Mouse (Mus musculus) hindbrain, postnatal 0 days (tissue): ENCODE results near the gene Tbc1d16. TPM values are rescaled to one million over a fixed set of nuclear protein-coding genes. Genes with fewer than 3 reads are reported as not detected.

Experiments
- ATAC-seq: fragments of 200-750 bp; cut with Nextera tagmentation; 2 replicates; pipeline ENCODE4 v1.8.0; 2017; ENCODE audit warnings: mild to moderate bottlenecking, moderate TSS enrichment, moderate library complexity
- DNase-seq: peaks from one replicate; pipeline ENCODE4 v3.0.0-alpha.2; 2015; ENCODE audit warnings: low spot score
- H3K27ac ChIP-seq: fragments of 300-500 bp; sonication (generic); 2 replicates; pipeline ENCODE4 v1.5.1; 2014; ENCODE audit warnings: mild to moderate bottlenecking
- H3K27me3 ChIP-seq: fragments of 300-500 bp; sonication (generic); 2 replicates; pipeline ENCODE4 v1.6.1; 2014; ENCODE audit warnings: low read length, mixed read lengths; ENCODE audit not compliant: insufficient read depth
- H3K36me3 ChIP-seq: fragments of 300-500 bp; sonication (generic); 2 replicates; pipeline ENCODE4 v1.6.1; 2014; ENCODE audit warnings: low read length, mixed read lengths; ENCODE audit not compliant: insufficient read depth
- H3K4me1 ChIP-seq: fragments of 300-500 bp; sonication (generic); 2 replicates; pipeline ENCODE4 v1.6.1; 2014; ENCODE audit warnings: antibody characterized with exemption, low read length, mixed read lengths; ENCODE audit not compliant: insufficient read depth
- H3K4me2 ChIP-seq: fragments of 300-500 bp; sonication (generic); 2 replicates; pipeline ENCODE4 v1.6.1; 2014; ENCODE audit warnings: low read depth, mild to moderate bottlenecking, low read length, moderate library complexity, mixed read lengths
- H3K4me3 ChIP-seq: fragments of 300-500 bp; sonication (generic); 2 replicates; pipeline ENCODE4 v1.5.1; 2014; ENCODE audit warnings: low read length
- H3K9ac ChIP-seq: fragments of 300-500 bp; sonication (generic); replicated peaks from 2 replicates; pipeline ENCODE4 v1.6.1; 2014; ENCODE audit warnings: mild to moderate bottlenecking, low read length, moderate library complexity, mixed read lengths
- H3K9me3 ChIP-seq: fragments of 300-500 bp; sonication (generic); 2 replicates; pipeline ENCODE4 v1.6.1; 2016; ENCODE audit warnings: low read length, mixed read lengths
- CTCF ChIP-seq: IDR thresholded peaks from 2 replicates; pipeline ENCODE4 v1.5.1; 2016; ENCODE audit warnings: antibody characterized with exemption, control low read depth, low read depth
- WGBS: fragments of 180-500 bp; shearing (Covaris S2); extraction: QIAGEN DNeasy Blood & Tissue Kit; methylation state at CpG from one replicate; pipeline ENCODE4 v1.1.7; 2014; 5-methylcytosine and 5-hydroxymethylcytosine counted together
- polyA plus RNA-seq: library from polyadenylated mRNA; unstranded; fragments of >200 nt; fragmentation: Nextera tagmentation; extraction: Ambion mirVana; gene quantifications from 2 replicates; pipeline ENCODE4 v1.2.1, GENCODE M21; 2015
- total RNA-seq: library from RNA; depleted of rRNA; stranded (reverse); fragments of >200 nt; gene quantifications from 2 replicates; pipeline ENCODE4 v1.2.3, GENCODE M21; 2014

Gene Tbc1d16
- total and polyA plus RNA-seq, 2 experiments from 2014 or later = 42.1 to 161 TPM

GRCm38 (mm10) chr11:119191606-119192081 is 36.7 kb downstream of the Tbc1d16 start:
- DNase-seq (no peak), ATAC-seq (no peak)
- Histone ChIP-seq H3K9ac (no peak overlapping the region), H3K9me3 (no peaks in the 10 kb centered on the region), H3K27me3 (no peaks in the 10 kb centered on the region), H3K27ac (no peak overlapping the region), H3K4me1 (peaks cover 12% of the 10 kb centered on the region), H3K36me3 (no peaks in the 10 kb centered on the region), H3K4me2 (no peak overlapping the region), H3K4me3 (no peak overlapping the region)
- 74% methylated on average over 9 of the region's 9 CpGs for WGBS
- no peak for TF ChIP-seq CTCF

GRCm38 (mm10) chr11:119190498-119190897 is 37.8 kb downstream of the Tbc1d16 start:
- no peak overlapping the region for H3K4me3 ChIP-seq
- peak overlapping the region; percentile 35; the same call in 1 of the 2 replicates for H3K9ac ChIP-seq
- ATAC-seq (peak; percentile 76), DNase-seq (peak; percentile 84)
- TF ChIP-seq CTCF = peak; percentile 89
- no peaks in the 10 kb centered on the region for H3K27me3 ChIP-seq
- H3K27ac ChIP-seq = peak overlapping the region; percentile 36; the same call in 1 of the 2 replicates
- peaks cover 12% of the 10 kb centered on the region for H3K4me1 ChIP-seq
- H3K36me3 ChIP-seq = no peaks in the 10 kb centered on the region
- WGBS = 19% methylated on average over 11 of the region's 11 CpGs
- no peak overlapping the region for H3K4me2 ChIP-seq
- no peaks in the 10 kb centered on the region for H3K9me3 ChIP-seq

- H3K9me3 ChIP-seq = no peaks in the 10 kb centered on the region
- no peaks in the 10 kb centered on the region for H3K36me3 ChIP-seq
- H3K4me3 ChIP-seq = no peak overlapping the region
- TF ChIP-seq CTCF = no peak
- H3K9ac ChIP-seq = no peak overlapping the region
- 95% methylated on average over 3 of the region's 3 CpGs for WGBS
- no peak for DNase-seq
- no peaks in the 10 kb centered on the region for H3K27me3 ChIP-seq
- H3K4me1 ChIP-seq = peaks cover 12% of the 10 kb centered on the region
- H3K4me2 ChIP-seq = no peak overlapping the region
- no peak for ATAC-seq
- no peak overlapping the region for H3K27ac ChIP-seq
Observed at GRCm38 (mm10) chr11:119189319-119189718, 39.0 kb downstream of the Tbc1d16 start.

GRCm38 (mm10) chr11:119188389-119188788 is 39.9 kb downstream of the Tbc1d16 start:
- no peak for ATAC-seq
- no peak for TF ChIP-seq CTCF
- peak overlapping the region; percentile 12; the same call in 1 of the 2 replicates for H3K27ac ChIP-seq
- no peak overlapping the region for H3K4me3 ChIP-seq
- no peak overlapping the region for H3K4me2 ChIP-seq
- 57% methylated on average over 6 of the region's 6 CpGs for WGBS
- no peaks in the 10 kb centered on the region for H3K36me3 ChIP-seq
- 0 out of 2 replicates have a peak overlapping the region, but pooled peaks have one; percentile 10 for H3K9ac ChIP-seq
- DNase-seq = peak; percentile 31
- no peaks in the 10 kb centered on the region for H3K9me3 ChIP-seq
- peaks cover 12% of the 10 kb centered on the region for H3K4me1 ChIP-seq
- no peaks in the 10 kb centered on the region for H3K27me3 ChIP-seq

GRCm38 (mm10) chr11:119187800-119188197 is 40.5 kb downstream of the Tbc1d16 start:
- WGBS = 49% methylated on average over 10 of the region's 10 CpGs
- DNase-seq (no peak), ATAC-seq (no peak)
- no peak overlapping the region for H3K4me2 ChIP-seq
- no peaks in the 10 kb centered on the region for H3K27me3 ChIP-seq
- H3K9me3 ChIP-seq = no peaks in the 10 kb centered on the region
- no peaks in the 10 kb centered on the region for H3K36me3 ChIP-seq
- H3K27ac ChIP-seq = no peak overlapping the region; the same call in 1 of the 2 replicates
- H3K4me1 ChIP-seq = peaks cover 12% of the 10 kb centered on the region
- H3K4me3 ChIP-seq = no peak overlapping the region
- 0 out of 2 replicates have a peak overlapping the region, but pooled peaks have one; percentile 10 for H3K9ac ChIP-seq
- no peak for TF ChIP-seq CTCF

- Histone ChIP-seq H3K9ac (0 out of 2 replicates have a peak overlapping the region, but pooled peaks have one; percentile 10), H3K27me3 (no peaks in the 10 kb centered on the region), H3K27ac (no peak overlapping the region; the same call in 1 of the 2 replicates), H3K4me3 (no peak overlapping the region), H3K36me3 (no peaks in the 10 kb centered on the region), H3K9me3 (no peaks in the 10 kb centered on the region), H3K4me2 (no peak overlapping the region), H3K4me1 (peaks cover 13% of the 10 kb centered on the region)
- TF ChIP-seq CTCF = peak; percentile 87
- WGBS = 45% methylated on average over 25 of the region's 25 CpGs
- DNase-seq (peak; percentile 93), ATAC-seq (peak; percentile 73)
Observed at GRCm38 (mm10) chr11:119186989-119187799, 41.1 kb downstream of the Tbc1d16 start.
